Mouse (Mus musculus) liver, embryonic 11.5 days (tissue): ENCODE measurements around the gene Gpr180. TPM values are rescaled to one million over a fixed set of nuclear protein-coding genes. Genes with fewer than 3 reads are reported as not detected.

Experiments used
- ATAC-seq: fragments of 200-750 bp; cut with Nextera tagmentation; replicated peaks from 2 replicates; pipeline ENCODE4 v1.8.0; 2017; ENCODE audit warnings: moderate number of reproducible peaks, mild to moderate bottlenecking, moderate TSS enrichment, moderate library complexity; ENCODE audit not compliant: low FRiP score
- DNase-seq: peaks from one replicate; pipeline ENCODE4 v3.0.0-alpha.2; 2017; ENCODE audit warnings: low spot score
- H3K27ac ChIP-seq: fragments of 300-500 bp; sonication (generic); 2 replicates; pipeline ENCODE4 v1.5.1; 2014; ENCODE audit warnings: mild to moderate bottlenecking, low read depth, low read length, control low read depth
- H3K27me3 ChIP-seq: fragments of 300-500 bp; sonication (generic); replicated peaks from 2 replicates; pipeline ENCODE4 v1.6.1; 2014; ENCODE audit warnings: low read length, mixed read lengths; ENCODE audit not compliant: control insufficient read depth, insufficient read depth
- H3K36me3 ChIP-seq: fragments of 300-500 bp; sonication (generic); 2 replicates; pipeline ENCODE4 v1.6.1; 2014; ENCODE audit warnings: mild to moderate bottlenecking, low read length, moderate library complexity, mixed read lengths; ENCODE audit not compliant: control insufficient read depth, insufficient read depth
- H3K4me1 ChIP-seq: fragments of 300-500 bp; sonication (generic); replicated peaks from 2 replicates; pipeline ENCODE4 v1.6.1; 2014; ENCODE audit warnings: low read length, mixed read lengths; ENCODE audit not compliant: control insufficient read depth, insufficient read depth
- H3K4me2 ChIP-seq: fragments of 300-500 bp; sonication (generic); 2 replicates; pipeline ENCODE4 v1.6.1; 2014; ENCODE audit warnings: mild to moderate bottlenecking, control low read depth, moderate library complexity
- H3K4me3 ChIP-seq: fragments of 300-500 bp; sonication (generic); 2 replicates; pipeline ENCODE4 v1.5.1; 2014; ENCODE audit warnings: low read depth, low read length, control low read depth
- H3K9ac ChIP-seq: fragments of 300-500 bp; sonication (generic); 2 replicates; pipeline ENCODE4 v1.6.1; 2014; ENCODE audit warnings: low read depth, low read length, control low read depth
- H3K9me3 ChIP-seq: fragments of 300-500 bp; sonication (generic); 2 replicates; pipeline ENCODE4 v1.6.1; 2016; ENCODE audit warnings: low read length, inconsistent platforms, mixed read lengths; ENCODE audit not compliant: control insufficient read depth
- WGBS: fragments of 180-500 bp; shearing (Covaris S2); extraction: QIAGEN DNeasy Blood & Tissue Kit; methylation state at CpG from one replicate; pipeline ENCODE4 v1.1.7; 2014; 5-methylcytosine and 5-hydroxymethylcytosine counted together
- polyA plus RNA-seq: library from polyadenylated mRNA; unstranded; fragments of >200 nt; fragmentation: Nextera tagmentation; extraction: Ambion mirVana; gene quantifications from 2 replicates; pipeline ENCODE4 v1.2.1, GENCODE M21; 2014

Gpr180 gene
- polyA plus RNA-seq, 1 experiment from 2014 or later, result 26.6 TPM

DNA sequence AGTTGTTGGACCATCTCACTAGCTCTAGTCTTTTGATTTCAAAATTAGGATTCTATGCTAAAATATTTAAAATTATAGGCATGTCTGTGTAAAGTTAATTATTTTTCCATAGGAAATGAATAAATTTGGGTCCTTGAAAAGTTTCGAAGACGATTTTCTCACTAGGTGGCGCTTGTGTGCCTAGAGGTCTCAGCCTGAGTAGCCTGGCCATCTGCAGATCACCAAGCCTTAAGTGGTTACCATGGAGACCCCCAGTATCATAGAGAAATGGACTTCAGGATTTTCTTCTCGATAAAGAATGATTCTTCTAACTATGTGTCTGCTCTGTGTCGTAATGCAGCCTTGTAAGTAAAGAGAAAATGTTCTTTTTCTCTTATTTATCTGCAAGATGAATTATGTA, 72.7 kb downstream of the Gpr180 start:
- H3K4me2 ChIP-seq, result no peak overlapping the region
- no peak overlapping the region for H3K4me3 ChIP-seq
- H3K9me3 ChIP-seq, result no peaks in the 10 kb centered on the region
- H3K9ac ChIP-seq, result no peak overlapping the region
- H3K36me3 ChIP-seq, result no peaks in the 10 kb centered on the region
- H3K27ac ChIP-seq, result no peak overlapping the region
- WGBS, result 21% methylated on average over 5 of the region's 5 CpGs
- no peaks in the 10 kb centered on the region for H3K4me1 ChIP-seq
- DNase-seq (no peak), ATAC-seq (no peak)
- no peaks in the 10 kb centered on the region for H3K27me3 ChIP-seq

DNA sequence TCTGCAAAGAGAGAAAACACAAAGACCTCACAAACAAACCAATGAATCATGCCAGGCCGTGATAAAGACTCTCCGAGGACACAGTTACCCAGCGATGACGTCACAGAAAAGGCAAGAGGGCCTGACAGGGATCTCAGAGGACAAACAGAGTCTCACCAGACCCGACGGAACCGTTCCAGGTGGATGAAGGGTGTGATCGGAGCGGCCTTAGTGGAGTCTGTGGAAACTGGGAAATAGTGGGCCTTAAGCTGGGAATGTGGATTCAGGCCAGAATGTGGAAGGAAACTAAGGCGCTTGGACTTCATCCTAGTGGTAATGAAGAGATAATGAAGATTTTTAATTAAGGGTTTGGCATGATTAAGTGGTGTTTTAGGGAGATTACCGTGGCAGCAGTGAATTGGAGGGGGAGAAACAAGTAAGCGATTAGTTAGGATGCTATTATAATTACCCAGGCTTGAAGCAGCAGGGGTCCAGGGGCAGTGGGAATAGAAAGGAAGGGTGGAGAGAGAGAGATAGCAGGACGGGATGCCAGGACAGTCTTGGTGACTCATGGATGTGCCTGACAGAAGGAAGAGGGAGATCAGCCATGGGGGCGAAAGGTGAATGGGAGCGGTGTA, 75.3 kb downstream of the Gpr180 start:
- no peak overlapping the region for H3K4me3 ChIP-seq
- no peak for ATAC-seq
- H3K27ac ChIP-seq, result no peak overlapping the region
- H3K36me3 ChIP-seq, result no peaks in the 10 kb centered on the region
- H3K9me3 ChIP-seq, result no peaks in the 10 kb centered on the region
- H3K27me3 ChIP-seq, result no peaks in the 10 kb centered on the region
- no peak overlapping the region for H3K4me2 ChIP-seq
- no peaks in the 10 kb centered on the region for H3K4me1 ChIP-seq
- no peak for DNase-seq
- no peak overlapping the region for H3K9ac ChIP-seq
- WGBS, result 73% methylated on average over 15 of the region's 15 CpGs

Other genes with a start within 250 kb of the Gpr180 start
- gene Dct, start 84.9 kb upstream of the Gpr180 start, polyA plus RNA-seq, result 1.0 and 1.1 TPM in 2 replicates
- gene Tgds, start 4.4 kb upstream of the Gpr180 start, polyA plus RNA-seq, result 33.5 and 35.4 TPM in 2 replicates
- gene Sox21, start 99.9 kb downstream of the Gpr180 start, polyA plus RNA-seq, result 0.08 and 0.12 TPM in 2 replicates
- not detected in 2 replicates for gene Gm9376, start 129.8 kb downstream of the Gpr180 start, polyA plus RNA-seq